Mouse (Mus musculus) myocyte (in vitro differentiated cells): ENCODE data around the gene Rhno1. TPM values are rescaled to one million over a fixed set of nuclear protein-coding genes. Genes with fewer than 3 reads are reported as not detected.

ENCODE experiments used
- H3K27me3 ChIP-seq: one replicate; pipeline ENCODE4 v1.6.1; 2011; ENCODE audit not compliant: control insufficient read depth, insufficient read depth, insufficient read length
- H3K36me3 ChIP-seq: one replicate; pipeline ENCODE4 v1.6.1; 2011; ENCODE audit not compliant: control insufficient read depth, insufficient read depth
- H3K4me2 ChIP-seq: one replicate; pipeline ENCODE4 v1.6.1; 2011; ENCODE audit warnings: low read depth, control low read depth
- H3K4me3 ChIP-seq: one replicate; pipeline ENCODE4 v1.5.1; 2011; ENCODE audit warnings: mild to moderate bottlenecking, control low read depth, moderate library complexity
- H3K79me2 ChIP-seq: one replicate; pipeline ENCODE4 v1.6.1; 2011; ENCODE audit not compliant: control insufficient read depth, insufficient read depth
- H3ac ChIP-seq: one replicate; pipeline ENCODE4 v1.6.1; 2011; ENCODE audit not compliant: control insufficient read depth, insufficient read length
- CEBPB ChIP-seq: IDR thresholded peaks from 2 replicates; pipeline ENCODE4 v1.6.1; 2011; ENCODE audit warnings: mild to moderate bottlenecking, moderate library complexity; ENCODE audit not compliant: poor library complexity, insufficient read depth, severe bottlenecking
- E2F4 ChIP-seq: IDR thresholded peaks from one replicate; pipeline ENCODE4 v1.6.1; 2011; ENCODE audit warnings: mild to moderate bottlenecking, control low read depth, moderate library complexity; ENCODE audit not compliant: insufficient read depth
- MAX ChIP-seq: IDR thresholded peaks from one replicate; pipeline ENCODE4 v1.6.1; 2011; ENCODE audit warnings: low read depth, mild to moderate bottlenecking, control low read depth
- MYOD1 ChIP-seq, 3 experiments: IDR thresholded peaks; one replicate each; pipeline ENCODE4 v1.6.1; 2011; ENCODE audit warnings: control low read depth in 2 of 3, low read depth in 2 of 3, mild to moderate bottlenecking in 2 of 3, moderate library complexity in 1 of 3; ENCODE audit not compliant: insufficient read length in 2 of 3, control insufficient read depth in 1 of 3
- MYOG ChIP-seq, 3 experiments: IDR thresholded peaks; one replicate each; pipeline ENCODE4 v1.6.1; 2011; ENCODE audit warnings: control low read depth in 2 of 3, low read depth in 2 of 3, mild to moderate bottlenecking in 2 of 3; ENCODE audit not compliant: insufficient read length in 2 of 3, control insufficient read depth in 1 of 3, insufficient read depth in 1 of 3
- POLR2A ChIP-seq: IDR thresholded peaks from one replicate; pipeline ENCODE4 v1.6.1; 2011; ENCODE audit warnings: low read depth, mild to moderate bottlenecking, control low read depth, moderate library complexity; ENCODE audit not compliant: insufficient read length
- POLR2AphosphoS2 ChIP-seq: IDR thresholded peaks from one replicate; pipeline ENCODE4 v1.6.1; 2011; ENCODE audit warnings: low read depth, control low read depth; ENCODE audit not compliant: insufficient read length
- REST ChIP-seq: IDR thresholded peaks from one replicate; pipeline ENCODE4 v1.6.1; 2011; ENCODE audit warnings: mild to moderate bottlenecking, control low read depth, moderate library complexity; ENCODE audit not compliant: insufficient read depth, insufficient read length
- SRF ChIP-seq: IDR thresholded peaks from one replicate; pipeline ENCODE4 v1.6.1; 2011; ENCODE audit warnings: low read depth; ENCODE audit not compliant: control insufficient read depth, insufficient read length
- TCF12 ChIP-seq: IDR thresholded peaks from one replicate; pipeline ENCODE4 v1.6.1; 2011; ENCODE audit warnings: mild to moderate bottlenecking, control low read depth; ENCODE audit not compliant: poor library complexity, insufficient read depth, severe bottlenecking
- TCF3 ChIP-seq: IDR thresholded peaks from one replicate; pipeline ENCODE4 v1.6.1; 2011; ENCODE audit warnings: low read depth, control low read depth; ENCODE audit not compliant: insufficient read length
- USF1 ChIP-seq: IDR thresholded peaks from one replicate; pipeline ENCODE4 v1.6.1; 2011; ENCODE audit warnings: low read depth, mild to moderate bottlenecking, control low read depth, moderate library complexity
- polyA plus RNA-seq: library from polyadenylated mRNA; unstranded; fragments of >200 nt; fragmentation: generic; extraction: Trizol; gene quantifications from one replicate; pipeline ENCODE4 v1.2.1, GENCODE M21; 2012; ENCODE audit warnings: missing spikeins

Rhno1 gene
- polyA plus RNA-seq, 1 experiment, result 32.8 TPM

DNA sequence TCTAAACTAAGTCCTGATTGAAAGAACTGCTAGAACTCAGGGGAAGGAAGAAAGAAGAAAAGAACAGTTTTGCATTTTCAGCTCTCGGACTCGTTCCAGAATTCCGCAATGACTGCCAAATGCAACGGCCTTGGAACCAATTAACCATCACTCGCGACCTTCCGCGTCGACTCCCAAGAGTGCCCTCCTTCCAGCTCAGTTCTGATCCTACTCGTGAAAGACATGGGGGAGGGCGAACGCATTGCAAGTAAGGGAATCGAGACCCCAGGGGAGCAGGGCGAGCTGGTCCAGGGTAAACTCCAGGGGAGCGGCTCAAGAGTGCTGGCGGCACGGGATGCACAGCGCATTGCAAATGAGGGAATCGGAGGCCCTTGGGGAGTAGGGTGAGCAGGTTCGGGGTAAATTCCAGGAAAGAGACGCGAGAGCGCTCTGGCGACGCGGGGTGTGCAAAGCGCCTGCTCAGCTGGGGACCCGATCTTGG, 7.5 kb downstream of the Rhno1 start:
- H3ac ChIP-seq, result peak overlapping the region; percentile 42
- H3K36me3 ChIP-seq, result peaks cover 3% of the 10 kb centered on the region
- no peaks in the 10 kb centered on the region for H3K27me3 ChIP-seq
- H3K4me2 ChIP-seq, result peak overlapping the region; percentile 89
- H3K4me3 ChIP-seq, result peak overlapping the region; percentile 74
- TF ChIP-seq E2F4 (no peak), POLR2A (no peak), TCF3 (no peak), CEBPB (no peak), TCF12 (no peak), SRF (no peak), MYOD1 (IDR thresholded peaks at IDR 0.05; ENCODE audit: control insufficient read depth in 1 of 3, insufficient read length in 2 of 3, low read depth in 2 of 3) (no peak)
- H3K79me2 ChIP-seq, result peaks cover 46% of the 10 kb centered on the region

GRCm38 (mm10) chr6:128354140-128354539, 8.6 kb downstream of the Rhno1 start:
- peaks cover 3% of the 10 kb centered on the region for H3K36me3 ChIP-seq
- H3K4me3 ChIP-seq, result peak overlapping the region; percentile 74
- H3K27me3 ChIP-seq, result no peaks in the 10 kb centered on the region
- H3K79me2 ChIP-seq, result peaks cover 38% of the 10 kb centered on the region
- H3K4me2 ChIP-seq, result peak overlapping the region; percentile 89
- TF ChIP-seq MYOD1 (IDR thresholded peaks at IDR 0.05; ENCODE audit: control insufficient read depth in 1 of 3, insufficient read length in 2 of 3, low read depth in 2 of 3), result no peak
- TF ChIP-seq SRF, result no peak
- no peak for TF ChIP-seq TCF12
- TF ChIP-seq TCF3, result no peak
- TF ChIP-seq USF1, result no peak
- TF ChIP-seq REST, result no peak
- TF ChIP-seq MYOG (IDR thresholded peaks at IDR 0.05; ENCODE audit: control insufficient read depth in 1 of 3, insufficient read depth in 1 of 3, insufficient read length in 2 of 3, low read depth in 2 of 3), result no peak
- TF ChIP-seq MAX, result no peak
- no peak for TF ChIP-seq POLR2AphosphoS2
- TF ChIP-seq POLR2A, result no peak
- TF ChIP-seq CEBPB, result no peak
- TF ChIP-seq E2F4, result no peak
- no peak overlapping the region for H3ac ChIP-seq

DNA sequence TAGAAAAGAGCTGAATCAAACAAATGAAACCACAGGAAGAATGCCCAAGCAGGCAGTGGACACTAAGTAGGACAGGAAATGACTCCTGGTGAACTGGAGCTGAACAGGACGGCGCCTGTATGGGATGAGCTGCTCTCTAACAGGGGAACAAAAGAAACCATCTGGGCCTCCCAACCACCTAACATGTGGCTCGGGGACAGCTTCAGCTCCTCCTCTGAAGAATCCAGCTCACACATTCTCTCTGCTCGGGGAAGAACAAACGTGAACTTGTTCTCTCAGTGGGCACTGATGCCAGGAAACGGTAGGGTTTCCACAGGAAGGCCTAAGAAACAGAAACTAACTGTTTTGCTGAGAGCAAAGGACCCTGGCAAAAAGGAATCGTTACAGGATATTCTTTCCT, 13.0 kb downstream of the Rhno1 start:
- Histone ChIP-seq H3K79me2 (peaks cover 32% of the 10 kb centered on the region), H3K4me2 (no peak overlapping the region), H3K4me3 (no peak overlapping the region), H3K36me3 (no peaks in the 10 kb centered on the region), H3K27me3 (no peaks in the 10 kb centered on the region), H3ac (no peak overlapping the region)
- no peak for TF ChIP-seq E2F4
- no peak for TF ChIP-seq CEBPB
- TF ChIP-seq POLR2AphosphoS2, result no peak
- no peak for TF ChIP-seq REST
- TF ChIP-seq TCF3, result no peak
- no peak for TF ChIP-seq TCF12
- no peak for TF ChIP-seq MYOG (IDR thresholded peaks at IDR 0.05; ENCODE audit: control insufficient read depth in 1 of 3, insufficient read depth in 1 of 3, insufficient read length in 2 of 3, low read depth in 2 of 3)
- TF ChIP-seq POLR2A, result no peak
- TF ChIP-seq MAX, result no peak
- no peak for TF ChIP-seq USF1
- TF ChIP-seq MYOD1 (IDR thresholded peaks at IDR 0.05; ENCODE audit: control insufficient read depth in 1 of 3, insufficient read length in 2 of 3, low read depth in 2 of 3), result no peak
- no peak for TF ChIP-seq SRF

DNA sequence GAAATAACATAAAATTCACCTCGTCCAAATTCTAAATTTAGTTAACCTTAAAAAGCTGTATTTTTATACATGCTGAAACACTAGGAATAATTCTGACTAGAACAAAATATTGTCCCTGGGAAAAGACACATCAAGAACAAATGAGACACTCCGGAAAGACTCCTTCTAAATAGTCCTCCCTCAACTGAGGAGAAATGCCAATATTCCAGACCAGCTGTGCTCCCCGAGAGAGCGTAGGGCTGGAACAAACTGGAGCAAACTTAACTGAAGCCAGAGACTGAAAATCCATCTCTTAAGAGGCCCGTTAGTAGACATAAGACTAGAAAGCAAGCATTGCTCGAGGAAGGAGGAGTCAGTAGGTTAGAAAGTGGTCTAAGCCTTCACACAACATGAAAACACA, 15.9 kb downstream of the Rhno1 start:
- no peaks in the 10 kb centered on the region for H3K36me3 ChIP-seq
- H3ac ChIP-seq, result no peak overlapping the region
- no peaks in the 10 kb centered on the region for H3K27me3 ChIP-seq
- H3K4me2 ChIP-seq, result no peak overlapping the region
- no peak overlapping the region for H3K4me3 ChIP-seq
- TF ChIP-seq MYOG (IDR thresholded peaks at IDR 0.05; ENCODE audit: control insufficient read depth in 1 of 3, insufficient read depth in 1 of 3, insufficient read length in 2 of 3, low read depth in 2 of 3) (no peak), MAX (no peak), MYOD1 (IDR thresholded peaks at IDR 0.05; ENCODE audit: control insufficient read depth in 1 of 3, insufficient read length in 2 of 3, low read depth in 2 of 3) (no peak), TCF3 (no peak), E2F4 (no peak), USF1 (no peak), POLR2AphosphoS2 (no peak), SRF (no peak), TCF12 (no peak), POLR2A (no peak), REST (no peak), CEBPB (no peak)
- peaks cover 8% of the 10 kb centered on the region for H3K79me2 ChIP-seq
